Mouse (Mus musculus) megakaryocyte, embryonic 14.5 days (primary cell): ENCODE results near the gene Fastk.

Experiments used
- FLI1 ChIP-seq: IDR thresholded peaks from 2 replicates; pipeline ENCODE4 v1.6.1; 2012; ENCODE audit warnings: low read length, inconsistent platforms, mixed read lengths
- GATA1 ChIP-seq: IDR thresholded peaks from 3 replicates; pipeline ENCODE4 v1.6.1; 2012; ENCODE audit warnings: mixed read lengths, low read length, inconsistent platforms, borderline replicate concordance

- TF ChIP-seq GATA1 (no peak), FLI1 (no peak)
Observed at GRCm38 (mm10) chr5:24453283-24453984, 8.3 kb upstream of the Fastk start.
